Mouse (Mus musculus) liver, embryonic 14.5 days (tissue): ENCODE data around the gene Gm10964.

Experiments
- CTCF ChIP-seq: IDR thresholded peaks from 2 replicates; pipeline ENCODE4 v1.5.1; 2016; ENCODE audit warnings: antibody characterized with exemption, low read depth, control low read depth
- EP300 ChIP-seq: IDR thresholded peaks from 2 replicates; pipeline ENCODE4 v1.6.1; 2016; ENCODE audit warnings: antibody characterized with exemption, low read depth

DNA sequence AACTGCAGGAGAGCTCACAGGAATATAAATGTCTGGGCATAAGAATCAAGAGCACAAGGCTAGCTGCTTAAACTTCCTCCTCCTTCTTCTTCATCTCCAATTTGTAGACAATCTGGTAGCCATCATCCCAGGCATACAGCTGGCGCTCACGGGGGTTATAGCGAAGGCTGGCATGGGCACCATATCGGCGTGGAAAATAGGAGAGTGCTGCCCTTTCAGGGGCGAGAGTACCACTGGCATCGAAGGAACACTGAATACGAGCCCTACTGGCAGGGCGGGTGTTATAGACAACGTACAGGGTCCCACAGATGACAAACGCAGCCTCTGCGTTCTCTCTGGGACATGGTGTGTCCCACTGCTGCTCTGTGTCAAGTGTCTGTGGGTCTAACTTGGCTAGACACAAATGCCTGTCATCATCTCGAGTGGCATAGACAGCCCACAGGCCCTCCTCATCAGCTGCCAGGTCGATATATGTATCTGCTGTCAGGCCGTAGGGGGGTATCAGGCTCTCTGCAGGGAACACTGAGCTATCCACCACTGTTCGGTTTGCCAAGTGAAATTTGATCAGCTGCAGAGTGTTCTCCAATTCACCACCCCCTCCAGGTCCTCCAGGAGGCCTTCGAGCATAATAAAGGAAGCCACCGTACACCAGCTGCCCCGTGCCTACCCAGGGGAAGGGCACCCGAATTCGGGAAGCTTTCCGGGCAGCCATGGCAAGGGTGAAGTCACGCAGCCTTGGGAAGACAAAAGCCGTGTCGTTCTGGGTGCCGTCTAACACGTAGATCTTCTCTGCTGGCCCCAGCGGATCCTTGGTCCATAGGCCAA is 3.2 kb upstream of the Gm10964 start:
- no peak for TF ChIP-seq CTCF
- TF ChIP-seq EP300: no peak
